Mouse (Mus musculus) layer of hippocampus, adult 9-10 months (tissue): Measurements from ENCODE around the gene Slc22a15.

Source experiments
- DNase-seq: peaks from one replicate; pipeline ENCODE4 v3.0.0; 2022; ENCODE audit warnings: low spot score

Gene Slc22a15

DNA sequence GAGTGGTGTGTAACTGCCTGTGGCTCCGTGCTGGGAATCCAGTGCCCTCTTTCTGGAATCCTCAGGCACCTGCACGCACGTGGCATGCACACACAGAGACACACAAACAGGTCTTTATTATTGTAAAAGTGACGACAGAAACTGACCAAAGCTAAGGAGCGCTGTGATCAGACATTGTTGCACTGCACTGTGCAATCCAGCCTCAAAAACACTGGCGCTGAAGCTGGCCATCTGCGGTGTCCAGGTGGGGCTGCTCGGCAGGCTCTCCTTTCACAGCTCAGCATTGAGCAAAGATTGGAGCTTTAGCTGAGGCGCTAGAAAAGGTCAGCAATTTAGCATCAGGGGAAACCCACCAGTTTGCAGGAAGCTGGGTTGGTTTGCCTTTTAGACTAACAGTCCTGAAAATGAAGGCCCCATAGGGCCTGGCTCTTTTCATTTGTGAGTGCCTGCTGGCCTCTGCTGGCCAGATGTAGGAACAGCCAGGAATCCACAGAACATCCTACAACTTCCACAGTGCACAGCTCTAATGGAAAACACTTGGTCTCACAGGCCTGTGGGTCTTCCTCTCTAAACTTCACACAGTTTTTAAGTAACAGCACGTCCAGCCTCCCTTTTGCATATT is 111.8 kb downstream of the Slc22a15 start:
- DNase-seq, result peak; percentile 63

- no peak for DNase-seq
These were observed 112.3 kb downstream of the Slc22a15 start for GRCm38 (mm10) chr3:101811931-101812330.

- no peak for DNase-seq
These were observed 116.6 kb downstream of the Slc22a15 start for GRCm38 (mm10) chr3:101807646-101808045.

DNA sequence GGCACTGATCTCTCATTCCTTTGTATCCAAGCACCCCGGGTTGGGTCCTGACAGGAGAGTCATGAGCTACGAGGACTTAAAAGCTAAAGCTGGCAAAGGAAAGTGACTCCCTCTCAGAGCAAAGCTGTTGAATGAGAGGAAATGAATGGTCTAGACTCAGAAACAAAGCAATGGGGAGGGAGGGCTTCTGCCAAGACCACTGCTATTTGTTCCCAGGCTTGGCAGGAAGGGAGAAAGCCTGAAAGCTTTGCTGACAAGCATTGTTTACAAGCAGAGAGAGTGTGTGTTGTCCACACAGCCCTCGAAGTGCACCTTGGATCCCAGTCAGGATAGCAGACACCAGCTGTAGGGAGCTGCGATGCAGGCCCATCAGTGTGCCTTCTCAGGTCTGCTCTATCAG is 117.3 kb downstream of the Slc22a15 start:
- no peak for DNase-seq

- peak; percentile 77 for DNase-seq
These were observed 118.1 kb downstream of the Slc22a15 start for GRCm38 (mm10) chr3:101806149-101806548.
